Mouse (Mus musculus): Measurements from ENCODE around the gene Pms2. TPM values are rescaled to one million over a fixed set of nuclear protein-coding genes. Genes with fewer than 3 reads are reported as not detected.

The Pms2 gene
- total RNA-seq, 2 experiments from 2014 or later, result 4.2 to 5.5 TPM

- no peak for DNase-seq
- intact Hi-C loops (cut with DNase I; ENCODE audit: low total_unique reads), result no loop called here
Measured at GRCm38 (mm10) chr5:143930656-143931055, 20.9 kb downstream of the Pms2 start.

DNA sequence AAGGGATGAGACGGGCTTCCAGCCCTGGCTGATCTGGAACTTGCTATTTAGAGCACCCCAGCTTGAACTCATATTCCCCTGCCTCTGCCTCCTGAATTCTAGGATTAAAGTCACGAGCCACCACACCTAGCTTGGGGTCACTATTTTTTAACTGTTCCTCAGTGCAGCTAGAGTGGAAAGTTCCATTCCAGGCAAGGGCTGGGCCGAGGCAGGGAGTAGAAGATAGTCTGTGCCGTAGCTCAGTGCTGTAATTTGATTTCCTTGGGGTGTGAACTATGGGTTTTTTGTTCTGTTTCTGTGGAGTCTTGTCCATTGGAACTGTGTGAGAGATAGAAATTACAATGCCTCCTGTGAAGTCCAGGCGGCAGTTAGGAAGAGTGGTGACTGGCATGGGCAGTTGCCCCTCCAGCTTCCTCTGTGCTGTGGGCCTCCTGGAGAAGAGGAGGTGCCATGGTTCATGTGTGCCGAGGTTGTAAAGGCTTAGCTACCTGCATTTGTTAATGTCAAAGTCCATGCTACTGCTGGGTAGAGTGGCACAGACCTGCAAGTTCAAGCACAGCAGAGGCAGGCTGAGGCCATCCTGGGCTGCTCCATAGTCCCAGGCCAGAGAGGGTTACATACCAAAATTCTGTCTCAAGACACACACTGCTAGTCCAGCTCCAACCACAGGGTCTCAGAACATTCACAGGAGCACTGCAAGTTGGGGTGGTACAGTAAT, 22.3 kb downstream of the Pms2 start:
- DNase-seq, result no peak
- intact Hi-C loops (cut with DNase I; ENCODE audit: low total_unique reads), result no loop called here

GRCm38 (mm10) chr5:143932831-143933230, 23.1 kb downstream of the Pms2 start, which contains the start of gene Rsph10b:
Gene Rsph10b (plus strand): TSS chr5:143933035.
- DNase-seq, result no peak
- intact Hi-C loops (cut with DNase I; ENCODE audit: low total_unique reads), result no loop called here

- intact Hi-C loops (cut with DNase I; ENCODE audit: low total_unique reads), result no loop called here
Measured at GRCm38 (mm10) chr5:143933414-143933813, 23.6 kb downstream of the Pms2 start.

DNA sequence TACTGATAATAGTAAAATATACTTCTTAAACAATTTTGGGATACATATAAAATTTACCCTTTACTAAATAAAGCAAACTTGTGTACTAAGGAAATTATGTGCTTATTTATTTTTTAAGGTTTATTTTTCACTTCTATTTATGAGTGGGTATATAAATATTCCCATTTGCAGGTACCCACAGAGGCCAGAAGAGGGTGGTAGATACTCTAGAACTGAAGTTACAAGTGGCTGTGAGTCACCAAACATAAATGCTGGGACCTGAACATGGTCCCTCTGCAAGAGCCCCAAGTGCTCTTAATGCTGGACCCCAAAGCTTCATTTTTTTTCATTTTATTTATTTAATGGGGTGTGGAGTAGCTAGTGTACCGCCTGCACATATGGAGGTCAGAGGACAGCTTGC, 24.1 kb downstream of the Pms2 start:
- intact Hi-C loops (cut with DNase I; ENCODE audit: low total_unique reads), result no loop called here
- no peak for DNase-seq

More at GRCm38 (mm10) chr5:143933414-143933813, 23.6 kb downstream of the Pms2 start:
- DNase-seq, result no peak

DNA sequence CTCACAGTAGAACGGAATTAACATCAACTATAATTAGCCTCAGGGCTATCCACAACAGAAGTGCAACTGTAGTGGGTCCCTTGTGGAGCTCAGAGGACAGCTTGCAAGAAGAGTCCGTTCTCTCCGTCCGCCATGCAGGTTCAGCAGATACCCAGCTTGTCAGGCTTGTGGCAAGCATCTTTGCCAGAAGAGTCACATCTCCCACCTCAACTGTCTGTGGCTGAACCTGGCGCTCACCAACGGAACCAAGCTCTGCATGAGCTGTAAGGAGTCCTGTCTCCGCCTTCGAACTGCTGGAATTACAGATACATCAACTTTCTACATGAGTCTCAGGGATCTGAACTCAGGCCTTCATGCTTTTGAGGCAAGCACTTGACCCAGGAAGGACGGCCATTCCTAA, 26.4 kb downstream of the Pms2 start:
- DNase-seq, result no peak
- intact Hi-C loops (cut with DNase I; ENCODE audit: low total_unique reads), result no loop called here

GRCm38 (mm10) chr5:143941588-143941987, 31.8 kb downstream of the Pms2 start:
- DNase-seq, result no peak
- intact Hi-C loops (cut with DNase I; ENCODE audit: low total_unique reads), result no loop called here

GRCm38 (mm10) chr5:143943231-143944125, 33.7 kb downstream of the Pms2 start:
- no peak for DNase-seq
- intact Hi-C loops (cut with DNase I; ENCODE audit: low total_unique reads), result no loop called here

- intact Hi-C loops (cut with DNase I; ENCODE audit: low total_unique reads), result no loop called here
- DNase-seq, result no peak
Measured at GRCm38 (mm10) chr5:143948361-143948760, 38.6 kb downstream of the Pms2 start.

- intact Hi-C loops (cut with DNase I; ENCODE audit: low total_unique reads), result no loop called here
- no peak for DNase-seq
Measured at GRCm38 (mm10) chr5:143950016-143950415, 40.3 kb downstream of the Pms2 start.

- DNase-seq, result no peak
- intact Hi-C loops (cut with DNase I; ENCODE audit: low total_unique reads), result no loop called here
Measured at GRCm38 (mm10) chr5:143957101-143957500, 47.3 kb downstream of the Pms2 start.

DNA sequence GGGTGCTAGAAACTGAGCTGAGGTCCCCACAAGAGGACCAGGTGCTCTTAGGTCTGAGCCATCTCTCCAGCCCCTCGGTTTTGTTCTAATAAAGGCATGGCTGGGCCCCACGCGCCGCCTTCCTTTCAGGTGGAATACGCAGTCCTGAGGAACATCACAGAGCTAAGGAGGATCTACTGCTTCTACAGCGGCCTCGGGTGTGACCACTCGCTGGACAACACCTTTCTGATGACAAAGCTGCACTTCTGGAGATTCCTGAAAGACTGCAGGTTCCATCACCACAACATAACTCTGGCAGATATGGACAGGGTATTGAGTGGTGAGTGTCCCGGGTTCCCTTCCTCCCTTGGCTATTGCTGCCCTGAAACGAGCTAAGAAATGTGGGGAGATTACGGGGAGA, 49.8 kb downstream of the Pms2 start:
- intact Hi-C loops (cut with DNase I; ENCODE audit: low total_unique reads), result no loop called here
- no peak for DNase-seq

DNA sequence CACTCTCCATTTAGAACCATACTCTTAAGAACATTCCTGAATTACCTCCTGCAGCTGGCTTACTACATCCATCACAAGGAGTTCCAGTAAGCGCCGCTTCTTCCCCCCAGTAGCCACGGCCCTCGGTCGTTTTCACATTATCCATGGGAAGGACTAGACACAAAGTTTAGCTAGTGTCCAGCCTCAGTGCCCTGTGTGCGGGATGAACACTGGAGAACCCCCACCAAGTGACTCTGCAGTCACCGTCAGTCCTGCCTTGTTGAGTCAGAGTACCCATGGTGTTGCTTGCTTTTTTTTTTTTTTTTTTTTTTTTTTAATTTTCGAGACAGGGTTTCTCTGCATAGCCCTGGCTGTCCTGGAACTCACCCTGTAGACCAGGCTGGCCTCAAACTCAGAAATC, 51.4 kb downstream of the Pms2 start:
- DNase-seq, result no peak
- intact Hi-C loops (cut with DNase I; ENCODE audit: low total_unique reads), result no loop called here

- intact Hi-C loops (cut with DNase I; ENCODE audit: low total_unique reads), result no loop called here
- no peak for DNase-seq
Measured at GRCm38 (mm10) chr5:143965586-143966345, 56.0 kb downstream of the Pms2 start.

DNA sequence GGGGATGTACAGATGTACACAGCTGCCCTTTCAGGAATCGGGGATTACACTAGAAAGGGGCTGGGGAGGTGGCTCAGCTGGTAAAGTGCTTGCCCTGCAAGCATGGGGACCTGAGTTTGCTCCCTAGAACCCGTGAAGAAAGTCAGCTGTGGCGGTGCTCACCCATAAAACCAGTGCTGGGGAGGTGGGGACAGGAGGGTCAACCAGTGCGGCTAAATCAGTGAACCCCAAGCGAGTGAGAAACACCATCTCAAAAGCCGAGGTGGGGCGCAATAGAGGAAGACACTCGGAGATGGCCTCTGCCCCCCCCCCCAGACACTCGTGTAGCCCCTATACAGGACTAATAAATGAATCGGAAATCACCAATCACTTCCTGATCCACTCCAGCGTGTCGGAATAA, 56.9 kb downstream of the Pms2 start:
- intact Hi-C loops (cut with DNase I; ENCODE audit: low total_unique reads), result no loop called here
- DNase-seq, result no peak

DNA sequence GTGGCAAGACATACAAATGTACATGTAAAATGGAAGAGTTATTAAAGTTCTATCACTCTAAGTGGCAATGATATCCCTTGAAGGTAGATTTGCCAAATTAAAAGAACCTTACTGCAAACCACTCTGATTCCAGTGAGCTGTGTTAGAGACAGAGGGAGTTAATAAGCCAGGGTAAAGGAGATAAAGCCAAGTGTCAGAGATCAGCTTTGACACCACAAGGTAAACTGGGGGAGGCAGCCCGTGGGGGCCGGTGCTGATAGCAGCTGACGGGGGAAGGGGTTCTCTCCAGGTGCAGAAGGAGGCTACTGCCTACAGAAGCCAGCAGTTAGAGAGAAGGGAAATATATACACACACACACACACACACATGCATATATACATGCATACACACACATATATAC, 62.9 kb downstream of the Pms2 start:
- intact Hi-C loops (cut with DNase I; ENCODE audit: low total_unique reads), result no loop called here
- no peak for DNase-seq

GRCm38 (mm10) chr5:143974931-143975630, 65.3 kb downstream of the Pms2 start:
- intact Hi-C loops (cut with DNase I; ENCODE audit: low total_unique reads), result no loop called here
- DNase-seq, result peak; percentile 79

DNA sequence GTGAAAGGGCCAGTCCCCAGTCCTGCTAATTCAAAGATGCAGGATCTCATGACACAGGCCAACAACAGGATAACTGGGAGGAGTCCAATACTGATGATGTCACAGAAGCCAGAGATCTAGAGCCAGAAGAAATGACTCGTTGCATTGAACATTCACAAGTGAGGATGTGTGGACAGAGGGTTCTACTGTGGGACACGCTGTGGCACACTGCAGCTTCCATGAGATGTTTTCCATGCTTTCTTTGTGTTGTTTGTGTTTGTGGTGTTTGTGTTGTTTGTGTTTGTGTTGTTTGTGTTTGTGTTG, 65.8 kb downstream of the Pms2 start:
- DNase-seq, result no peak
- intact Hi-C loops (cut with DNase I; ENCODE audit: low total_unique reads), result no loop called here

GRCm38 (mm10) chr5:143976232-143976631, 66.5 kb downstream of the Pms2 start:
- intact Hi-C loops (cut with DNase I; ENCODE audit: low total_unique reads), result no loop called here
- DNase-seq, result no peak

Data from gastrocnemius, postnatal 14 days (tissue).